Mouse (Mus musculus) cerebellum, adult 11 months (tissue): ENCODE measurements around the gene Epha3.

Experiments
- DNase-seq: peaks from one replicate; pipeline ENCODE4 v3.0.0; 2022

Gene Epha3

GRCm38 (mm10) chr16:63863913-63864330 lies at the start of gene Epha3:
Epha3 (minus strand) TSS chr16:63864175.
- peak; percentile 82 for DNase-seq

- DNase-seq = no peak
These were observed 39.5 kb upstream of the Epha3 start for GRCm38 (mm10) chr16:63903425-63903824.

- no peak for DNase-seq
These were observed 17.2 kb upstream of the Epha3 start for GRCm38 (mm10) chr16:63881190-63881589.

- peak; percentile 16 for DNase-seq
These were observed 8.3 kb upstream of the Epha3 start for GRCm38 (mm10) chr16:63872313-63872712.

- DNase-seq = no peak
These were observed 545 bp upstream of the Epha3 start for GRCm38 (mm10) chr16:63864463-63864976.

- peak; percentile 24 for DNase-seq
These were observed 794 bp downstream of the Epha3 start for GRCm38 (mm10) chr16:63863181-63863580.

- no peak for DNase-seq
These were observed 6.4 kb downstream of the Epha3 start for GRCm38 (mm10) chr16:63857561-63857960.

GRCm38 (mm10) chr16:63856658-63857552 lies 7.1 kb downstream of the Epha3 start:
- DNase-seq = peak; percentile 80

GRCm38 (mm10) chr16:63850297-63850696 lies 13.7 kb downstream of the Epha3 start:
- DNase-seq = no peak

GRCm38 (mm10) chr16:63842911-63843310 lies 21.1 kb downstream of the Epha3 start:
- DNase-seq = no peak

GRCm38 (mm10) chr16:63837466-63837865 lies 26.5 kb downstream of the Epha3 start:
- no peak for DNase-seq

GRCm38 (mm10) chr16:63821164-63821563 lies 42.8 kb downstream of the Epha3 start:
- no peak for DNase-seq

GRCm38 (mm10) chr16:63817606-63818005 lies 46.4 kb downstream of the Epha3 start:
- no peak for DNase-seq

- DNase-seq = peak; percentile 63
These were observed 47.3 kb downstream of the Epha3 start for GRCm38 (mm10) chr16:63816672-63817071.

- no peak for DNase-seq
These were observed 54.1 kb downstream of the Epha3 start for GRCm38 (mm10) chr16:63809871-63810270.

GRCm38 (mm10) chr16:63808991-63809390 lies 55.0 kb downstream of the Epha3 start:
- DNase-seq = no peak

GRCm38 (mm10) chr16:63806437-63807129 lies 57.4 kb downstream of the Epha3 start:
- no peak for DNase-seq

- DNase-seq = no peak
These were observed 58.0 kb downstream of the Epha3 start for GRCm38 (mm10) chr16:63806025-63806424.

GRCm38 (mm10) chr16:63801436-63801835 lies 62.5 kb downstream of the Epha3 start:
- DNase-seq = no peak

- no peak for DNase-seq
These were observed 65.6 kb downstream of the Epha3 start for GRCm38 (mm10) chr16:63798341-63798740.

GRCm38 (mm10) chr16:63794292-63794691 lies 69.7 kb downstream of the Epha3 start:
- DNase-seq = no peak

- no peak for DNase-seq
These were observed 70.2 kb downstream of the Epha3 start for GRCm38 (mm10) chr16:63793805-63794204.

GRCm38 (mm10) chr16:63792084-63792483 lies 71.9 kb downstream of the Epha3 start:
- peak; percentile 30 for DNase-seq

- no peak for DNase-seq
These were observed 80.4 kb downstream of the Epha3 start for GRCm38 (mm10) chr16:63783544-63783943.
